Mouse (Mus musculus) layer of hippocampus, postnatal 14 days (tissue): ENCODE data around the gene Deup1. TPM values are rescaled to one million over a fixed set of nuclear protein-coding genes. Genes with fewer than 3 reads are reported as not detected.

ENCODE experiments used
- DNase-seq, 2 experiments: peaks; one replicate each; pipeline ENCODE4 v3.0.0; 2021 to 2022; ENCODE audit warnings: low spot score in 2 of 2, mixed read lengths in 1 of 2
- total RNA-seq, 2 experiments: library from RNA; stranded (reverse); gene quantifications; 2 replicates each; pipeline ENCODE4 v1.2.3; 2021

The Deup1 gene
- total RNA-seq, 2 experiments from 2014 or later: 0.62 to 1.1 TPM

GRCm38 (mm10) chr9:15534110-15534509, 93.6 kb downstream of the Deup1 start:
- DNase-seq: no peak

- DNase-seq: no peak
These were observed 94.2 kb downstream of the Deup1 start for GRCm38 (mm10) chr9:15533336-15534070.

- DNase-seq: no peak
These were observed 96.5 kb downstream of the Deup1 start for GRCm38 (mm10) chr9:15531204-15531603.

GRCm38 (mm10) chr9:15529965-15530320, 97.8 kb downstream of the Deup1 start:
- no peak for DNase-seq

GRCm38 (mm10) chr9:15529275-15529964, 98.3 kb downstream of the Deup1 start:
- DNase-seq: no peak

- DNase-seq: no peak
These were observed 99.4 kb downstream of the Deup1 start for GRCm38 (mm10) chr9:15528368-15528767.

GRCm38 (mm10) chr9:15527846-15528245, 99.9 kb downstream of the Deup1 start:
- DNase-seq: no peak

GRCm38 (mm10) chr9:15526539-15526938, 101.2 kb downstream of the Deup1 start:
- peak; percentile 48 to 57 for DNase-seq

GRCm38 (mm10) chr9:15525246-15525645, 102.5 kb downstream of the Deup1 start:
- no peak for DNase-seq

- DNase-seq: no peak
These were observed 104.1 kb downstream of the Deup1 start for GRCm38 (mm10) chr9:15523646-15524045.

- no peak for DNase-seq
These were observed 104.8 kb downstream of the Deup1 start for GRCm38 (mm10) chr9:15522887-15523286.

- peak in 1 of 2 experiments; percentile 22 for DNase-seq
These were observed 105.4 kb downstream of the Deup1 start for GRCm38 (mm10) chr9:15522348-15522747.

GRCm38 (mm10) chr9:15517979-15518378, 109.8 kb downstream of the Deup1 start:
- no peak for DNase-seq

GRCm38 (mm10) chr9:15516007-15516406, 111.7 kb downstream of the Deup1 start:
- no peak for DNase-seq

GRCm38 (mm10) chr9:15512918-15513317, 114.8 kb downstream of the Deup1 start:
- no peak for DNase-seq

- no peak for DNase-seq
These were observed 117.0 kb downstream of the Deup1 start for GRCm38 (mm10) chr9:15510557-15511310.

Other genes starting within 250 kb of the Deup1 start
- gene Smco4, start 134.5 kb downstream of the Deup1 start, total RNA-seq: 1 to 10 TPM; 7.1 to 7.3 TPM
- 10 to 100 TPM; 49.0 to 55.1 TPM for gene Slc36a4, start 81.8 kb upstream of the Deup1 start, total RNA-seq
- not detected for gene Mtnr1b, start 246.6 kb upstream of the Deup1 start, total RNA-seq